Mouse (Mus musculus): Measurements from ENCODE around the gene Phactr2.

Gene Phactr2

GRCm38 (mm10) chr10:13323806-13324411 is 150.3 kb downstream of the Phactr2 start:
- peak; percentile 5 to 12 for DNase-seq

DNA sequence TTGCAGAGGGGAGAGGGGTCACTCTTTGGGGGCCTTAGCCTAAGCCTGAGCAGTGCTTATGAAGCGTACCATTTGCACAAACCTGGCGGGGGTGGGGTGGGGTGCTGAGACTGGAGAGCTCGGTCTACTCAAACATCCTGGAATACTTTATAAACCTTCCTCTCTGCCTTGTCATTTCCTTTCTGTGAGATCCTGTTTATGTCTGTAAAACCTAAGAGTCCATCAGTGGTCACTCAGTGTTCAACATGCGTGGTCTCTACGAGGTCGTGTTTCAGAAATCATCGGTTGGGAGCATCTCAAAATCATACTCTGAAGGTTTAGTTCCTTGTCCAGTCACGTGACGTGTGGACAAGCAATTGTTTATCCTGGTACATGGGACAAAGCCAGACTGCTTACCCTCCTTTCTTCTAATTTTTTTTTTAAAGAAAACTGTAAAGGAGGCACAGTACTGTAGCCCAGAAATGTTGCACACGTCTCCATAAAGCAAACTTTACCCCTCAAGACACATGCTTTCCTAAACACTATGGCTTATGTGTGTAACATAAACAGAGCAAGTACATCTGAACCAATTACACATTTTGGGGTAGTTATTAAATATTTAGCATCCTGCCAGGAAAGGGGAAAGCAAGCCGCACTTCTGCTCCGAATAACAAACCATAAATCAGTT is 150.9 kb downstream of the Phactr2 start:
- no peak for DNase-seq

DNA sequence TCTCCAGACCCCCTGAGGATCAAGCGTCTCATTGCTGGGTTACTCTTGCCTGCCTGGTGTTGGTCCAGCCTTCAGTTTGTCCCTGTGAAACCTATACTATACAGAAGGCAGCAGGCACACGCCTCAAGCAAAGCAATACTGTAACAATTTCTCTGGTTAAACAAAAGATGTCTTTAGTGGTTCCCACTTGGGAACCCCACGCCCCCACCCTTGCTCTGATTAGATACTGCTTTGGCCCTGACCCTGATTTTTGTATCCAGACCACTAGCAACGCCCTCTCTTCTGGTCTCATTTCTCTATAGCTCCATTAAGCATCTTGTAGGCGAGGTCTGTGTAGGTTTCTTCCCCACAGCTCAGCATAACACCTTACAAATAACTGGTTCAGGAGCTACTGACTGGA is 159.2 kb downstream of the Phactr2 start:
- DNase-seq: no peak

DNA sequence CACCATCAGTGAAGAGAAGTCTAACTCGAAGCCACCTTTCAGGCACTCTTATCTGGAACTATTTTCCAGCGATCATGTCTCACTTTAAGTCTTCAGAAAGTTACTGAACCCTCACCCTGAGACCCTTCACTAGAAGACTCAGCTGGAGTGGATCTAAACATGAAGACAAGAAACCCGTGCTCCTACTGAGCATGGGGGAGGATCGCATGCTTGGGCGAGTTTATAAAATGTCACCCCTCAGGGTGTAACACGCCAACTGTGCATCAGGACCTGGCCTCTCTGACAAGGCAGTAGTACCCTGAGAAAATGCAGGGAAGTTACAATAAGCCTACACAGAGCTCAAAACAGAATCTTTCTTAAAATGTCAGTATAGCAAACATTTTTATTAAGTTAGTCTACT is 161.6 kb downstream of the Phactr2 start:
- DNase-seq: no peak

DNA sequence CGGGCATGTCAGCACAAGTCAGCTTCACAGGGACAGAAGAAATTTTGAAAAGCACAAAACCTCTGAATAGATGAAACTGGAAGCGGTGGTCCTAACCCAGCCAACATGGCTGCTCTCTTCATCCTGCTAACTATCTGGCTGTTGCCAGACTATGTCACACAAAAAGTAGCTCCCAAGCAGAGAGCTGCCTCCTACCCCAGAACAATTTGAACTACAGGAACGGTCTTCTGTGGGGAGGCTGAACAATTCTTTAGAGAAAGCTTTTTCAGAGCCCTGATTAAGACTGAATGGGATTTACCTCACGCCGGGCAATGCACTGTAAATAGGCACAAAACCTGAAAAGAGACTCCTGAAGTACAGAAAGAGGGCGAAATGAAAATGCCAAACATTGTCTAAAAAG is 162.6 kb downstream of the Phactr2 start:
- no peak for DNase-seq

DNA sequence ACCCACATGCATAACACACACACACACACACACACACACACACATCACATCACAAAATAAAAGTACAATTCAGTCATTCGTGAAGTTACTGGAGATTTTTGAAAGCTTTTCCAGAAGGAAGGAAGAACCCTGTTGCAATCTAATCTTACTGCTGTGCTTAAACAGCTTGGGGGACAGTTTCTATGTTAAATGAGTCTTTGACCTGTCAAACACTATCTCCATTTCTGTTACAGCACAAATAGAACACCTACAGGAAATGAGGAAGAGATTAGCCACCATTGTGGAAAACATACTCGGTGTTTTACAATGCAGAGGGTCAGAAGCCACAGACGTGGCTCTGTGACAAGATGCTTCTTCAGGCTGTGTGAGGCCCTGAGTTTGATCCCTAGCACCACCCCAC is 164.1 kb downstream of the Phactr2 start:
- no peak for DNase-seq

- DNase-seq: no peak
Measured at GRCm38 (mm10) chr10:13304641-13305241, 169.5 kb downstream of the Phactr2 start.

DNA sequence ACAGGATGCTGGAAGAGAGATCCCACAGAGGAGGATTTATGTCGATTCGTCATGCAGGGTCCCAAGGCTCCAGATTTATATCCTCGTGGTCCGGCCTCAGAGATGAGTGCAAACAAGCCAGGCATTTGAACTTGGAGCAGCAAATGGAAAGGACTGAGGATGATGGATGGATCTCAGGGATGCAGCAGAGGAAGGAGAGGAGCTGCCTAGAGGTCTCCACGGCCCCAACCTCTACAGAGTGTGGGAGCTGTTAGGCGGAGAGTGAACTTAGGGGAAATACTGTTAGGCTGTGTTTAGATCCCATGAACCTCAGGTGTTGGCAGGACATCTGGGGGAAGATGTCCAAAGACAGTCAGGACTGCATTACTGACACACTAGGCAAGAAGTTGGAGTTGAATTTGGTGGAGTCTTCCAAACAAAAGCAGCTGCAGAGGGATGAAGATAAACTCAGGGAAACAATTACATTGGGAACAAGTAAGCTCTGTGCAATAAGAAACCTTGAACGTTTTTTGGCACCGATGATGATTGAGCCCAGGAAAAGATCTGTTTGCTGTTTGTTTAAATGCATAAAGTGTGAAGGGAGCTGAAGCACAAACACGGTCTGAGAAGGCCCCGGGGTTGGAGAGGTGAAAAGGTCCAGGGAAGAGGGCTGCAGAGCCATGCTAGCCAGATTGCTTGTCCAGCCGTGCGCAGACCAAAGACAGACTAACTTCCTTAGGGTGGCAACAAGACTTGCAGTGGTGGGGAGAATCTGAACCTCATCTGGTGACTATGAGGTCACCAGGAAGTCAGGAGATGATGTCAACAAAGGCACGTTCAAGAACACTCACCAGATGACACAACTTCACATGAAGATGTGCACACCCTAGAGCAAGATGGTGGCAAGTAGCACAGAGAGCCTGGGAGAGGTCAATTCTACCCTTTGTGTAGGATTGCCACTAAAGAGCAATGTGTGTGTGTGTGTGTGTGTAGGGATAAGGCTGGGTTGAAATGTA is 170.6 kb downstream of the Phactr2 start:
- DNase-seq: no peak

DNA sequence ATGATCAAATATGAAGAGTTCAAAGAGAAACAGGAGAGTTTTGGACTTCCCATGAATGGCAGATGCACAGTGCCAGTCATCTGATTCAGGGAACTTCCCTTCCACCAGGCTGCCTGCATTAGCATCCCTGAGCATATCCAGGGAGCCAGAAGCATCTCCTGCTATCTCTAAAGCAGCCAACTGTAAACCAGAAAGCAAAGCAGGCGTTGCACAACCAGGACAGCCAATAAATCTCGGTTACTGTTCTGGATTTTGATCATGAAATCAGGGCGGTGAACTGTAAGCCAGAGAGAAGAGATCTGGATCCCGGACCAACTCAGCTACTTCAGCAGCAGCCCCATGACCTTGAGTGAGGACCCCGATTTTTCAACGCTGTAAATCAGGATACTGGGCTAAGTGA is 173.6 kb downstream of the Phactr2 start:
- no peak for DNase-seq

DNA sequence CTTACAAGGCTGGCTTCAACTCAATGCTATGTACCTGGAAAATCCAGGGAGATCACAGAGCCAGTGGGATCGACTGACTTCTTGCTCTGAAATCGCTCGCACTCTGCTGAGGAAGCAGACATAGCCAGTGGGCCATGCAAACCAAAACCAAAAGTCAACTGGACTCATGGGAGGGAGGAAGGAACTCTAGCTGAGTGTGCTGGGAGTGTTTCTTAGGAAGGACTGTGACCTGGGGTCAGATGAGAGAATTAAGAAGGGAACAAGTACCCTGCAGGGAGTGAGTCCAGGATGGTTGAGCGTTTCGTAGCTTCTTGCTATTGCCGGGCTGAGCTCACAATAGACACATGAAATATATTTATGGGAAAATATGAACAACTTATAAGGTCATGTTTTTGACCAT is 174.0 kb downstream of the Phactr2 start:
- DNase-seq: no peak

GRCm38 (mm10) chr10:13294886-13295285 is 179.3 kb downstream of the Phactr2 start:
- no peak for DNase-seq

GRCm38 (mm10) chr10:13292026-13292425 is 182.2 kb downstream of the Phactr2 start:
- no peak for DNase-seq

GRCm38 (mm10) chr10:13289252-13289961 is 184.8 kb downstream of the Phactr2 start:
- no peak for DNase-seq

GRCm38 (mm10) chr10:13288296-13288695 is 185.9 kb downstream of the Phactr2 start:
- no peak for DNase-seq

DNA sequence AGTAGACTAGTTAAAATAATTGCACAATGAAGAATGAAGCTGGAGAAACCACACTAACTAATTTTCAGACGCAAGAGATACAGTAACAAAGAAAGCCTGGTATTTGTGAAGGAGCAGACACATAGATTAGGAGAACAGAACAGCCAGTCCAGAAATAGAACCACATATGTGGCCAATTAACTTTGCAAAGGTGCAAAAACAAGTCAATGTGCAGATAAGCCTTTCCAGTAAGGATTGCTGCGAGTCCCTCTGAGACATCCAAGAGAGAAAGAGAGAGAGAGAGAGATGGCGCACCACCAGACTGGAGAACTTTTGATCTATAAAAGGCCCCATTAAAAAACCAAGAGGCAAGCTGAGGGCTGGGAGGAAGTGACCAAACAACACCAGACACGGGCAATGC is 190.8 kb downstream of the Phactr2 start:
- no peak for DNase-seq

DNA sequence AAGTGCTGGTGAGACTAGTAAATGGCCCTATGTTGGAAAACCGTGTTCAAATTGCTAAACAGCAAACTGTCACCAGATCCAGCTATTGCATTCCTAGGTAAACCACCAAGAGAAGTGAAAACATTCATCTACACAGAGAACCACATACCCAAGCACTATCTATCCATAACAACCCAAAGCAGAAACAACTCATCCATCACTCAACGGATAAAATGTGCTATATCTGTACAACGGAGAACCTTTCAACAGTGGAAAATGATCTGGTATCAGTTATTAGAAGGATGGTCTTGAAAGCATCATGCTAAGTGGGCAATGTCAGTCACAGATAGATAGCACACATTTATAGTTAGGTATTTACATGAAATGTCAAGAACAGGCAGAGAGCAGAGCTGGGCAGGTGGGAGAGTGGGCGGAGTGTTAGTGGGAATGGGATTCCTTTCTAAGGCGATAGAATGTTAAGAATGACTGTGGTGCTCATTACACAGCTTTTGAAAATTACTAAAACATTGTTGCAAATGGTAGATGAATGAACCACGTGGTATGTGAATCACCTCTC is 193.8 kb downstream of the Phactr2 start:
- DNase-seq: no peak

DNA sequence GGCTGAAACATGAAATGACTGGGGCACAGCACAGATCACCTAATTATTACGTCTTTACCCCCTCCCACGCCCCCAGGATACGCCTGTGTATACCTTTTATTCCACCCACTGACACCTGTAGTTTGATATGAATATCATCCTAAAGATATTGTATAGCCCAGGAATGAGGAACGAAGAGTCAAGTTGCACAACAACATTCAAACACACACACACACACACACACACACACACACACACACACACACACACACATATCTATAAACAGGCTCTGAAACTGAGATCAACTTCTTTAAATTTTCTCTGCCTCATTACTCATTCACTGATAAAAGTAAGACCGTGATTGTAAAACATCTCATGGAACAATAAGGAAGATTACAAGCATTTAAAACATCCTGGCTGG is 197.9 kb downstream of the Phactr2 start:
- no peak for DNase-seq

DNA sequence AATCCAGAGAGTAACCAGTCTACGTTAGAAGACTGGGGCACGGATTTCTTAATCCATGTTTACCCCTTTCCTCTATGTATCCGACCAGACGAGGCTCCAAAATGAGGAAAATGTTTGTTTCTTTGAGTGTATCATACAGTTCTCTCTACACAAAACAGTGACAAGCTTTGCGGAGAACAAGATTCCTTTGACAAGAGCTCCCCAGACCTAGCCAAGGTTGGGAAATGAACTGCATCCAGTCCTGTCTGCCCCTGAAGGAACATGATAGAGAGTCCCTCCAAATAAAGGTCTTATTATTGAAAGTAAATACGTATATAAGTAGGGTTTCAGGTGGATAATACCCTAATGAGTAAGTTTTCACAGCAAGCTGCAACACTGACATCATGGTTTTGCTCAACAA is 199.1 kb downstream of the Phactr2 start:
- DNase-seq: no peak

GRCm38 (mm10) chr10:13274699-13275098 is 199.5 kb downstream of the Phactr2 start:
- DNase-seq: no peak

DNA sequence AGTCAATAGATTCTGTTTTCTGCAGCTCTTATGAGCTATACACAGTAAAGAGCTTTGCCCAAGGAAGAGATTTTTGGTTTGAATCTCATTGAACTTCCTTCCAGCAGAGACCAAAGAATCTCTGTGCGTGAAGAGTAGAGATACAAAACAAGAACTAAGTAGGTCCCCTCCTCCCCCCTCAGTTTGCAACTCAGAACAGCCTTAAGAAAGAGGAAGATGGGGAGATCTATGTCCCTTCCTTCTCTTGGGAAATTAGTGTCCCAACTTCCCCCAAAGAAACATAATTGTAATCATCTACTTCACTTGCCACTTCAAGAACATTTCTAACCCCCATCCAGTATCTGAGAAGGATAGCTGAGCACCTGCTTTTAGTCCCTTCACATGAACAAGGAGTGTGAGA is 200.5 kb downstream of the Phactr2 start:
- DNase-seq: no peak

GRCm38 (mm10) chr10:13271716-13272115 is 202.5 kb downstream of the Phactr2 start:
- no peak for DNase-seq

- DNase-seq: no peak
Measured at GRCm38 (mm10) chr10:13271099-13271498, 203.1 kb downstream of the Phactr2 start.

Data from thymus, postnatal 36 days (tissue).